Mouse (Mus musculus): ENCODE measurements at regions not wholly inside any gene's neighbourhood (a gene's known extent, or its start where the extent isn't known, plus 50 kb on each side); places are given as distances from the start of the nearest gene placed in this dataset.

GRCm38 (mm10) chr4:153321085-153321484 is 161.5 kb downstream of the Ajap1 start:
- Histone ChIP-seq H3K27me3 (no peaks in the 10 kb centered on the region), H3K9me3 (peaks cover 5% of the 10 kb centered on the region), H3K9ac (replicated peaks) (no peak overlapping the region), H3K27ac (peak overlapping the region; percentile 62; the same call in 1 of the 2 replicates), H3K4me1 (replicated peaks) (peaks cover 15% of the 10 kb centered on the region; the same call in 1 of the 2 replicates), H3K36me3 (no peaks in the 10 kb centered on the region), H3K4me2 (replicated peaks) (0 out of 2 replicates have a peak overlapping the region, but pooled peaks have one; percentile 13), H3K4me3 (replicated peaks) (no peak overlapping the region)
- no peak for ATAC-seq
- WGBS: 73% methylated on average over 10 of the region's 10 CpGs

GRCm38 (mm10) chr4:153320602-153321001 is 162.0 kb downstream of the Ajap1 start:
- 40% methylated on average over 9 of the region's 9 CpGs for WGBS
- Histone ChIP-seq H3K9ac (replicated peaks) (0 out of 2 replicates have a peak overlapping the region, but pooled peaks have one; percentile 14), H3K9me3 (peaks cover 5% of the 10 kb centered on the region), H3K27me3 (no peaks in the 10 kb centered on the region), H3K4me2 (replicated peaks) (peak overlapping the region; percentile 13; the same call in 1 of the 2 replicates), H3K36me3 (no peaks in the 10 kb centered on the region), H3K4me3 (replicated peaks) (no peak overlapping the region), H3K27ac (peak overlapping the region; percentile 62), H3K4me1 (replicated peaks) (peaks cover 15% of the 10 kb centered on the region; the same call in 1 of the 2 replicates)
- ATAC-seq: peak; percentile 78

GRCm38 (mm10) chr4:153316964-153317724 is 165.5 kb downstream of the Ajap1 start:
- Histone ChIP-seq H3K4me3 (replicated peaks) (no peak overlapping the region), H3K9ac (replicated peaks) (no peak overlapping the region), H3K9me3 (peaks cover 5% of the 10 kb centered on the region), H3K36me3 (no peaks in the 10 kb centered on the region), H3K4me2 (replicated peaks) (no peak overlapping the region), H3K4me1 (replicated peaks) (peaks cover 15% of the 10 kb centered on the region; the same call in 1 of the 2 replicates), H3K27me3 (no peaks in the 10 kb centered on the region), H3K27ac (0 out of 2 replicates have a peak overlapping the region, but pooled peaks have one; percentile 19)
- 73% methylated on average over 16 of the region's 16 CpGs for WGBS
- 0 out of 2 replicates have a peak, but pooled peaks have one; percentile 32 for ATAC-seq

- peaks cover 5% of the 10 kb centered on the region for H3K9me3 ChIP-seq
- H3K36me3 ChIP-seq: no peaks in the 10 kb centered on the region
- 0 out of 2 replicates have a peak overlapping the region, but pooled peaks have one; percentile 19 for H3K27ac ChIP-seq
- 0 out of 2 replicates have a peak, but pooled peaks cover under 1% of the 10 kb centered on the region for H3K27me3 ChIP-seq
- H3K4me3 ChIP-seq (replicated peaks): no peak overlapping the region
- 0 out of 2 replicates have a peak overlapping the region, but pooled peaks have one; percentile 19 for H3K9ac ChIP-seq (replicated peaks)
- H3K4me1 ChIP-seq (replicated peaks): peaks cover 12% of the 10 kb centered on the region; the same call in 1 of the 2 replicates
- 83% methylated on average over 4 of the region's 4 CpGs for WGBS
- no peak overlapping the region for H3K4me2 ChIP-seq (replicated peaks)
- ATAC-seq: no peak
These were observed 166.1 kb downstream of the Ajap1 start for GRCm38 (mm10) chr4:153316519-153316918.

- Histone ChIP-seq H3K4me1 (replicated peaks) (0 out of 2 replicates have a peak, but pooled peaks cover 3% of the 10 kb centered on the region), H3K27ac (no peak overlapping the region), H3K9me3 (peaks cover 5% of the 10 kb centered on the region), H3K27me3 (peaks cover 2% of the 10 kb centered on the region; the same call in 1 of the 2 replicates), H3K4me3 (replicated peaks) (no peak overlapping the region), H3K9ac (replicated peaks) (no peak overlapping the region), H3K4me2 (replicated peaks) (no peak overlapping the region), H3K36me3 (no peaks in the 10 kb centered on the region)
- no peak for ATAC-seq
- 90% methylated on average over 12 of the region's 12 CpGs for WGBS
These were observed 168.7 kb downstream of the Ajap1 start for GRCm38 (mm10) chr4:153313961-153314360.

- H3K4me1 ChIP-seq (replicated peaks): 0 out of 2 replicates have a peak, but pooled peaks cover 3% of the 10 kb centered on the region
- no peak overlapping the region for H3K9ac ChIP-seq (replicated peaks)
- no peak overlapping the region for H3K27ac ChIP-seq
- no peak overlapping the region for H3K4me2 ChIP-seq (replicated peaks)
- H3K4me3 ChIP-seq (replicated peaks): no peak overlapping the region
- H3K36me3 ChIP-seq: no peaks in the 10 kb centered on the region
- no peak for ATAC-seq
- no peaks in the 10 kb centered on the region for H3K9me3 ChIP-seq
- 64% methylated on average over 5 of the region's 5 CpGs for WGBS
- peaks cover 2% of the 10 kb centered on the region; the same call in 1 of the 2 replicates for H3K27me3 ChIP-seq
These were observed 171.0 kb downstream of the Ajap1 start for GRCm38 (mm10) chr4:153311574-153311973.

- H3K27ac ChIP-seq: no peak overlapping the region
- WGBS: 85% methylated on average over 2 of the region's 2 CpGs
- ATAC-seq: no peak
These were observed 172.0 kb downstream of the Ajap1 start for GRCm38 (mm10) chr4:153310641-153311040.

GRCm38 (mm10) chr4:153303521-153303920 is 179.1 kb downstream of the Ajap1 start:
- no peaks in the 10 kb centered on the region for H3K4me1 ChIP-seq (replicated peaks)
- H3K36me3 ChIP-seq: no peaks in the 10 kb centered on the region
- no peak overlapping the region for H3K4me3 ChIP-seq (replicated peaks)
- no peaks in the 10 kb centered on the region for H3K27me3 ChIP-seq
- no peak for ATAC-seq
- no peak overlapping the region for H3K9ac ChIP-seq (replicated peaks)
- H3K9me3 ChIP-seq: no peaks in the 10 kb centered on the region
- no peak overlapping the region for H3K4me2 ChIP-seq (replicated peaks)
- H3K27ac ChIP-seq: no peak overlapping the region
- WGBS: 62% methylated on average over 5 of the region's 5 CpGs

More at GRCm38 (mm10) chr4:153310641-153311040, 172.0 kb downstream of the Ajap1 start:
- Histone ChIP-seq H3K36me3 (no peaks in the 10 kb centered on the region), H3K4me2 (replicated peaks) (no peak overlapping the region), H3K27me3 (peaks cover 2% of the 10 kb centered on the region; the same call in 1 of the 2 replicates), H3K4me3 (replicated peaks) (no peak overlapping the region), H3K9me3 (no peaks in the 10 kb centered on the region), H3K9ac (replicated peaks) (no peak overlapping the region), H3K4me1 (replicated peaks) (0 out of 2 replicates have a peak, but pooled peaks cover 3% of the 10 kb centered on the region)

- Histone ChIP-seq H3K4me3 (replicated peaks) (no peak overlapping the region), H3K27me3 (no peaks in the 10 kb centered on the region), H3K9ac (replicated peaks) (no peak overlapping the region), H3K4me1 (replicated peaks) (no peaks in the 10 kb centered on the region), H3K4me2 (replicated peaks) (no peak overlapping the region), H3K9me3 (no peaks in the 10 kb centered on the region), H3K27ac (no peak overlapping the region), H3K36me3 (no peaks in the 10 kb centered on the region)
- 95% methylated on average over 4 of the region's 4 CpGs for WGBS
- no peak for ATAC-seq
These were observed 179.8 kb downstream of the Ajap1 start for GRCm38 (mm10) chr4:153302855-153303254.

GRCm38 (mm10) chr4:153298277-153298676 is 184.3 kb downstream of the Ajap1 start:
- WGBS: 86% methylated on average over 5 of the region's 5 CpGs
- no peaks in the 10 kb centered on the region for H3K36me3 ChIP-seq

GRCm38 (mm10) chr4:153294828-153295227 is 187.8 kb downstream of the Ajap1 start:
- no peaks in the 10 kb centered on the region for H3K36me3 ChIP-seq
- no peaks in the 10 kb centered on the region for H3K27me3 ChIP-seq
- H3K9me3 ChIP-seq: no peaks in the 10 kb centered on the region
- peaks cover 26% of the 10 kb centered on the region for H3K4me1 ChIP-seq (replicated peaks)
- H3K27ac ChIP-seq: no peak overlapping the region
- H3K4me3 ChIP-seq (replicated peaks): no peak overlapping the region
- WGBS: 22% methylated on average over 6 of the region's 6 CpGs
- H3K9ac ChIP-seq (replicated peaks): no peak overlapping the region
- ATAC-seq: no peak
- H3K4me2 ChIP-seq (replicated peaks): no peak overlapping the region

More at GRCm38 (mm10) chr4:153298277-153298676, 184.3 kb downstream of the Ajap1 start:
- H3K4me2 ChIP-seq (replicated peaks): no peak overlapping the region
- no peaks in the 10 kb centered on the region for H3K27me3 ChIP-seq
- no peak overlapping the region for H3K4me3 ChIP-seq (replicated peaks)
- no peak overlapping the region for H3K27ac ChIP-seq
- no peaks in the 10 kb centered on the region for H3K9me3 ChIP-seq
- peaks cover 11% of the 10 kb centered on the region for H3K4me1 ChIP-seq (replicated peaks)
- H3K9ac ChIP-seq (replicated peaks): no peak overlapping the region
- no peak for ATAC-seq

GRCm38 (mm10) chr4:153293137-153293536 is 189.5 kb downstream of the Ajap1 start:
- Histone ChIP-seq H3K27me3 (no peaks in the 10 kb centered on the region), H3K4me3 (replicated peaks) (no peak overlapping the region)
- WGBS: 38% methylated on average over 3 of the region's 3 CpGs

More at GRCm38 (mm10) chr4:153293137-153293536, 189.5 kb downstream of the Ajap1 start:
- no peaks in the 10 kb centered on the region for H3K9me3 ChIP-seq
- H3K27ac ChIP-seq: peak overlapping the region; percentile 31; the same call in 1 of the 2 replicates
- H3K9ac ChIP-seq (replicated peaks): no peak overlapping the region
- peaks cover 26% of the 10 kb centered on the region for H3K4me1 ChIP-seq (replicated peaks)
- no peaks in the 10 kb centered on the region for H3K36me3 ChIP-seq
- peak; percentile 38; the same call in 1 of the 2 replicates for ATAC-seq
- H3K4me2 ChIP-seq (replicated peaks): no peak overlapping the region
